Mouse (Mus musculus): ENCODE measurements around the gene Dtl. TPM values are rescaled to one million over a fixed set of nuclear protein-coding genes. Genes with fewer than 3 reads are reported as not detected.
A peak's percentile ranks its signal among the peaks of the same experiment; 100 is the strongest.

Gene Dtl
- total and polyA plus RNA-seq, 2 experiments from 2014 or later, result 6.6 to 7.5 TPM

DNA sequence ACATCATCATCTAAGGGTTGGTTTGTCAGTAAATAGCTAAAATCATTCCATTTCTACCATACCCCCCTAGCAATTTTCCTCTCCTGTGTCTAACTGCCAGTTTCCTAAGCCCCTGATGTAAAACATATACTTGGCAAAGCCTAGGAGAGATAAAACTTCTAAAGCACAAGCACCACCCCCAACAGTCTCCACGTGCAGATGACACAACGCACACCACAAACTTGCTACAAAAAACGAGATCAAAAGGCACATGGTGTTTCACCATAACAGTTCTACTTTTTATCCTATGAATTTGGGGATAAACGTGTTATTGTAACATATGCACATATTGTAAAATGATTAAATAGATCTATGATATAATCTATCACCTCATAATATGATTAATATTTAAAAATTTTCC lies 33.7 kb downstream of the Dtl start:
- TF ChIP-seq CTCF (IDR thresholded peaks at IDR 0.05; ENCODE audit: low read depth), result no peak
- Histone ChIP-seq H3K9ac (replicated peaks; ENCODE audit: low read length) (no peak overlapping the region), H3K4me1 (ENCODE audit: insufficient read depth, low read length) (no peaks in the 10 kb centered on the region), H3K9me3 (ENCODE audit: low read length) (no peaks in the 10 kb centered on the region), H3K36me3 (ENCODE audit: insufficient read depth, low read length) (no peaks in the 10 kb centered on the region), H3K27me3 (ENCODE audit: insufficient read depth, low read length) (no peaks in the 10 kb centered on the region), H3K4me3 (ENCODE audit: low read length) (no peak overlapping the region), H3K27ac (no peak overlapping the region), H3K4me2 (ENCODE audit: low read depth, low read length) (no peak overlapping the region)
- ATAC-seq, result no peak
- 89% methylated on average over 4 of the region's 4 CpGs for WGBS
- no peak for DNase-seq (ENCODE audit: low spot score)

DNA sequence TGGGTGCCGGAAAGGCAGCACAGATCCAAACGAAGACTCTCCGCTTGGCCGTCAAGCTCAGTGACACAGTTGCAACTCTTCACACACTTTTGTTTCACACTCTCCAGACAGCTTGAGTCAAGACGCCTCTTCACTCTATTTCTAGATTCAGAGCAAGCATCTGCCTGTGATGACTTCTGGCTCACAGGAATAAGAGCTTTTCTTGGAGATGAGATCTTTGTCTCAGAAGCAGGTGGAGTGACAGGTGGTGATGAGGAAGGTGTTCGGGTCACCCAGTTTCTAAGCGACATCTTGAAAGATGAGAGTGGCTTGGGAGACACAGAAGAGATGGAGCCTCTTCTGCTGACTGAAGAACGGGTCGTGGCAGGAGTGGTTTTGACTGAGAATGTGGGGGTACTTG lies 34.3 kb downstream of the Dtl start:
- H3K9ac ChIP-seq (replicated peaks; ENCODE audit: low read length), result no peak overlapping the region
- H3K27me3 ChIP-seq (ENCODE audit: insufficient read depth, low read length), result no peaks in the 10 kb centered on the region
- no peaks in the 10 kb centered on the region for H3K9me3 ChIP-seq (ENCODE audit: low read length)
- ATAC-seq (no peak), DNase-seq (ENCODE audit: low spot score) (no peak)
- no peak overlapping the region for H3K4me2 ChIP-seq (ENCODE audit: low read depth, low read length)
- H3K4me1 ChIP-seq (ENCODE audit: insufficient read depth, low read length), result no peaks in the 10 kb centered on the region
- 88% methylated on average over 9 of the region's 9 CpGs for WGBS
- H3K4me3 ChIP-seq (ENCODE audit: low read length), result no peak overlapping the region
- no peaks in the 10 kb centered on the region for H3K36me3 ChIP-seq (ENCODE audit: insufficient read depth, low read length)
- TF ChIP-seq CTCF (IDR thresholded peaks at IDR 0.05; ENCODE audit: low read depth), result no peak
- no peak overlapping the region for H3K27ac ChIP-seq

DNA sequence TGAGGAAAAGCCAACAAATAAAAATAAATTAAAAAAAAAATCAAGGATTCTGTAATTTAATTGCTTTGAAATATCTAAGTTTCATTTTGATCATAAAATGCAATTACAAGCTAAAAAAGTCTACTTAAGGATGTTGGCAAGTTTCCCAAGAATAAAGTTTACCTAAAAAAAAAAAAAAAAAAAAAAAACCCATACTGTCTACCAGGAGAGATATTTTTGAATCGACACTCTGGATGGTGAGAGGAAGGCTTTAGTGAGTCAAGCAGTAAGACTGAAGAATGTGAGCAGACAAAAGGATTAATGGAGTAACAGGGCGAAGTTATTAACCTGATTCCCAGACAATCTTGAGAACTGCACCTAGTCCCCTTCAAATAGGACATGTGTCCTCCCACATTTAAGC lies 35.0 kb downstream of the Dtl start:
- Histone ChIP-seq H3K4me3 (ENCODE audit: low read length) (no peak overlapping the region), H3K36me3 (ENCODE audit: insufficient read depth, low read length) (no peaks in the 10 kb centered on the region), H3K27ac (no peak overlapping the region), H3K4me1 (ENCODE audit: insufficient read depth, low read length) (no peaks in the 10 kb centered on the region), H3K9ac (replicated peaks; ENCODE audit: low read length) (no peak overlapping the region), H3K27me3 (ENCODE audit: insufficient read depth, low read length) (no peaks in the 10 kb centered on the region), H3K4me2 (ENCODE audit: low read depth, low read length) (no peak overlapping the region), H3K9me3 (ENCODE audit: low read length) (no peaks in the 10 kb centered on the region)
- no peak for ATAC-seq
- no peak for TF ChIP-seq CTCF (IDR thresholded peaks at IDR 0.05; ENCODE audit: low read depth)
- no peak for DNase-seq (ENCODE audit: low spot score)
- WGBS, result 84% methylated on average over 2 of the region's 2 CpGs

DNA sequence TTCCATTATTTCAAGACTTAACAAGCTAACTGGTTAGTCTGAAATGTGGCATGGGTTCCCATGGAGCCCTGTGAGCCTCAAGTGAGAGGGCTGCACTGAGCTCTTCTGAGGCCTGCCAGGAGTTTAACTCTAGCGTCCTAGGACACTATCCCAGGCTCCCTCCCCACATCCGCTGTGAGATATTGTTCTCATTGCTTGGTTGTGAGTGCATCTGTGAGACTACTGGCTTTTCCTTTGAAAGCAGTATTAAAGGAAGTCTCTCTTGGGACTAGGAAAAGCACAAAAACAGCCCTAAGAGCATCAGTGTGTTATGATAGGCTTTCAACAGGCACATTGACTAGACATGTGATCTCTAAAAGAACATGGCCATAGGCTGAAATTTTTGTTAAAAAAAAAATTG lies 40.4 kb downstream of the Dtl start:
- Histone ChIP-seq H3K4me2 (ENCODE audit: low read depth, low read length) (no peak overlapping the region), H3K9ac (replicated peaks; ENCODE audit: low read length) (no peak overlapping the region), H3K27me3 (ENCODE audit: insufficient read depth, low read length) (no peaks in the 10 kb centered on the region), H3K36me3 (ENCODE audit: insufficient read depth, low read length) (no peaks in the 10 kb centered on the region), H3K4me1 (ENCODE audit: insufficient read depth, low read length) (no peaks in the 10 kb centered on the region), H3K9me3 (ENCODE audit: low read length) (no peaks in the 10 kb centered on the region), H3K4me3 (ENCODE audit: low read length) (no peak overlapping the region), H3K27ac (no peak overlapping the region)
- ATAC-seq (no peak), DNase-seq (ENCODE audit: low spot score) (no peak)
- TF ChIP-seq CTCF (IDR thresholded peaks at IDR 0.05; ENCODE audit: low read depth), result no peak
- WGBS, result 58% methylated on average over 2 of the region's 2 CpGs

DNA sequence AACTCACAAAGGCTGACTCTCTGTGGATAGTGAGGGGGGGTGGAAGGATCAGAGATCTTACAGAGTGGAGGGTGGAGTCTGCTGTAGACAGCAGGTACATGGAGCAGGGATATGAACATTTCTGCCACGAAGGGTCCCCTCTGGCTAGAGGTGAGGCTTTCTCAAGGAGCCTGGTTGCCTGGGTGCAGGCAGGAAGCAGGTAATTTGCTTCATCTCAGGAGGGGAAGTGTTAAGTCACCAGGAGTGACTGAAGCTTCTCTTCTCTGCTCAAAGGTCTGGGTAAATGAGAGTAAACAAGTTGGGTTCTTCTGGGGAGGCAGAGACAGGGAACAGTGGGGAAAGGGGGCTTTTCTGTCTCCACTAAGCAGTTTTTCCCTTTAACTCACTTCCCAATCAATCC lies 44.3 kb downstream of the Dtl start:
- DNase-seq (ENCODE audit: low spot score) (no peak), ATAC-seq (no peak)
- Histone ChIP-seq H3K4me1 (ENCODE audit: insufficient read depth, low read length) (no peaks in the 10 kb centered on the region), H3K36me3 (ENCODE audit: insufficient read depth, low read length) (no peaks in the 10 kb centered on the region), H3K4me2 (ENCODE audit: low read depth, low read length) (no peak overlapping the region), H3K9me3 (ENCODE audit: low read length) (no peaks in the 10 kb centered on the region), H3K4me3 (ENCODE audit: low read length) (no peak overlapping the region), H3K9ac (replicated peaks; ENCODE audit: low read length) (no peak overlapping the region), H3K27me3 (ENCODE audit: insufficient read depth, low read length) (no peaks in the 10 kb centered on the region), H3K27ac (no peak overlapping the region)
- whole genome bisulfite sequencing, result 65% methylated on average over 1 of the region's 1 CpGs
- TF ChIP-seq CTCF (IDR thresholded peaks at IDR 0.05; ENCODE audit: low read depth), result no peak

DNA sequence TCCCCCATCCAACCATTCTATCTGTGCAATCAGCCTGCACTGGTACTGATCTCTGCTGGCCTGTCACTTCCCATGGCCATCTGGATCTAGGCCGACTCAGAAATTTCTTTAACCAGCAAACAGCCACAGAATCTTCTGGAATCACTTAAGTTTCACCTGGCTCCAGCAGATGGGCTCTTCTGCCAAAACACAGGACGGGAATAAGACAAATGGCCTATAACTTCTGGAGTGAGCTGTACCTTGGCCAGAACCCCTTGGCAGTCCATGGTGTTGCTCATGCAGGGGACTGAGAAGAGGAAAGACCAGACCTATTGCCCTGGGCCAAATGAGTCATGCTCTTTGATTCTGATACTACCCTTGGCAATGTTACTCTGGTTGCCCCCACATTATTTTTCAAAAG lies 45.9 kb downstream of the Dtl start:
- no peaks in the 10 kb centered on the region for H3K36me3 ChIP-seq (ENCODE audit: insufficient read depth, low read length)

DNA sequence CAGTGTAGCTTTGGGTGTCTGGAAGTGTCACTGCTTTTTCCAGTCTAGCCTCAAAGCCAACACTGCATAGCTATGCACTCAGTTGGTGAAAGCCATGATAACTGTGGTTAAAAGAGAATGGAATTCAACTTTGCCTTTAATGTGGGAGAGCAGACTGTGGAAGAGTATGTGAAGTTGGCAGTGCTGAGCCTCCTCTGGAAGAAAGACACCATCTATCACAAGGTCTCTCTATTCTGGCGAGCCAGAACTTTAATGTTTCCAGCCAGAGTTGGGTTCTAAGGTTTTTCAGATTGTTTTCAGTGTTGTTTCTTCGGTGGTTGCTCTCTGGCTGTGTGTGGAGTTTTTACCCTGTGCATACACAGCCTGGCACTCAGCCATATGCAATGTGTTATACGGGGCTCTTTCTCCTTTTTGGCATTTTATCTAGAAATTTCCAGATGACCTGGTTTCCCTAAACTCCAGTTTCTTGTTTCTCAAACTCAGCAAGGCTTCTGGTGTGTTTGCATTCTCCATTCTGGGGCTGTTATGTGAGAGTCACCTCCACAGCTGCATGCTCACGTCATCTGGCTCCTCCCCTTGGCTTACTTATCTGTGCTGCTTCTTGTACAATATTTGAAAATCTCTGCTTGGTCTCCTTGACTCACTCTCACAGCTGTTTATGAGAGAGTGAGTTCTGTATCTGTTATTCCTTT lies 47.3 kb downstream of the Dtl start:
- Histone ChIP-seq H3K36me3 (ENCODE audit: insufficient read depth, low read length) (no peaks in the 10 kb centered on the region), H3K27me3 (ENCODE audit: insufficient read depth, low read length) (no peaks in the 10 kb centered on the region), H3K9me3 (ENCODE audit: low read length) (no peaks in the 10 kb centered on the region), H3K27ac (no peak overlapping the region), H3K9ac (replicated peaks; ENCODE audit: low read length) (no peak overlapping the region), H3K4me1 (ENCODE audit: insufficient read depth, low read length) (no peaks in the 10 kb centered on the region), H3K4me2 (ENCODE audit: low read depth, low read length) (no peak overlapping the region), H3K4me3 (ENCODE audit: low read length) (no peak overlapping the region)
- ATAC-seq, result peak; percentile 38; the same call in 1 of the 2 replicates
- TF ChIP-seq CTCF (IDR thresholded peaks at IDR 0.05; ENCODE audit: low read depth), result no peak
- 39% methylated on average over 4 of the region's 4 CpGs for WGBS
- peak; percentile 54 for DNase-seq (ENCODE audit: low spot score)

More for the DNA sequence above, 45.9 kb downstream of the Dtl start:
- WGBS, result 72% methylated on average over 2 of the region's 2 CpGs
- Histone ChIP-seq H3K4me1 (ENCODE audit: insufficient read depth, low read length) (no peaks in the 10 kb centered on the region), H3K4me2 (ENCODE audit: low read depth, low read length) (no peak overlapping the region), H3K9ac (replicated peaks; ENCODE audit: low read length) (no peak overlapping the region), H3K27me3 (ENCODE audit: insufficient read depth, low read length) (no peaks in the 10 kb centered on the region), H3K9me3 (ENCODE audit: low read length) (no peaks in the 10 kb centered on the region), H3K27ac (no peak overlapping the region), H3K4me3 (ENCODE audit: low read length) (no peak overlapping the region)
- DNase-seq (ENCODE audit: low spot score), result no peak
- ATAC-seq, result no peak
- no peak for TF ChIP-seq CTCF (IDR thresholded peaks at IDR 0.05; ENCODE audit: low read depth)

Measured in hindbrain, postnatal 0 days (tissue).